Mouse (Mus musculus): ENCODE results near the gene Ramp2. TPM values are rescaled to one million over a fixed set of nuclear protein-coding genes. Genes with fewer than 3 reads are reported as not detected.

The Ramp2 gene
- polyA plus RNA-seq, 1 experiment from 2014 or later, result 276 TPM

GRCm38 (mm10) chr11:101236782-101237181, 9.0 kb upstream of the Ramp2 start:
- H3K4me3 ChIP-seq (ENCODE audit: low read depth, low read length), result no peak overlapping the region
- H3K36me3 ChIP-seq (ENCODE audit: insufficient read depth), result no peaks in the 10 kb centered on the region
- ATAC-seq (ENCODE audit: insufficient read depth) (no peak), DNase-seq (no peak)
- 90% methylated on average over 5 of the region's 5 CpGs for WGBS
- TF ChIP-seq CTCF (IDR thresholded peaks at IDR 0.05; ENCODE audit: low read depth), result no peak
- H3K27ac ChIP-seq (ENCODE audit: low read depth), result no peak overlapping the region; the same call in 1 of the 2 replicates
- no peak overlapping the region for H3K9ac ChIP-seq
- no peaks in the 10 kb centered on the region for H3K27me3 ChIP-seq (ENCODE audit: insufficient read depth, low read length)
- H3K4me1 ChIP-seq (ENCODE audit: insufficient read depth), result no peaks in the 10 kb centered on the region
- H3K4me2 ChIP-seq, result no peak overlapping the region
- no peaks in the 10 kb centered on the region for H3K9me3 ChIP-seq (ENCODE audit: low read depth, low read length)

GRCm38 (mm10) chr11:101238071-101238647, 7.7 kb upstream of the Ramp2 start:
- Histone ChIP-seq H3K4me3 (ENCODE audit: low read depth, low read length) (no peak overlapping the region), H3K36me3 (ENCODE audit: insufficient read depth) (no peaks in the 10 kb centered on the region), H3K9me3 (ENCODE audit: low read depth, low read length) (no peaks in the 10 kb centered on the region), H3K27ac (ENCODE audit: low read depth) (peak overlapping the region; percentile 63), H3K4me2 (no peak overlapping the region), H3K9ac (no peak overlapping the region), H3K27me3 (ENCODE audit: insufficient read depth, low read length) (no peaks in the 10 kb centered on the region), H3K4me1 (ENCODE audit: insufficient read depth) (no peaks in the 10 kb centered on the region)
- peak; percentile 42 for DNase-seq
- 32% methylated on average over 5 of the region's 5 CpGs for WGBS
- peak; percentile 41; the same call in 1 of the 2 replicates for ATAC-seq (ENCODE audit: insufficient read depth)
- no peak for TF ChIP-seq CTCF (IDR thresholded peaks at IDR 0.05; ENCODE audit: low read depth)

GRCm38 (mm10) chr11:101245071-101245470, 757 bp upstream of the Ramp2 start:
- no peak for TF ChIP-seq CTCF (IDR thresholded peaks at IDR 0.05; ENCODE audit: low read depth)
- Histone ChIP-seq H3K27ac (ENCODE audit: low read depth) (peak overlapping the region; percentile 88; the same call in 1 of the 2 replicates), H3K9ac (peak overlapping the region; percentile 72), H3K4me3 (ENCODE audit: low read depth, low read length) (peak overlapping the region; percentile 68), H3K27me3 (ENCODE audit: insufficient read depth, low read length) (peaks cover 18% of the 10 kb centered on the region; the same call in 1 of the 2 replicates), H3K4me2 (peak overlapping the region; percentile 89), H3K4me1 (ENCODE audit: insufficient read depth) (peaks cover 3% of the 10 kb centered on the region), H3K9me3 (ENCODE audit: low read depth, low read length) (no peaks in the 10 kb centered on the region), H3K36me3 (ENCODE audit: insufficient read depth) (no peaks in the 10 kb centered on the region)
- no peak for DNase-seq
- 27% methylated on average over 4 of the region's 4 CpGs for WGBS
- ATAC-seq (ENCODE audit: insufficient read depth), result no peak

GRCm38 (mm10) chr11:101246702-101247012, 829 bp downstream of the Ramp2 start:
- H3K9me3 ChIP-seq (ENCODE audit: low read depth, low read length), result no peaks in the 10 kb centered on the region
- H3K4me3 ChIP-seq (ENCODE audit: low read depth, low read length), result peak overlapping the region; percentile 68

GRCm38 (mm10) chr11:101247521-101248030, 1.7 kb downstream of the Ramp2 start:
- Histone ChIP-seq H3K4me1 (ENCODE audit: insufficient read depth) (peaks cover 3% of the 10 kb centered on the region), H3K36me3 (ENCODE audit: insufficient read depth) (no peaks in the 10 kb centered on the region), H3K9ac (peak overlapping the region; percentile 72), H3K9me3 (ENCODE audit: low read depth, low read length) (no peaks in the 10 kb centered on the region), H3K27me3 (ENCODE audit: insufficient read depth, low read length) (peaks cover 18% of the 10 kb centered on the region; the same call in 1 of the 2 replicates), H3K4me3 (ENCODE audit: low read depth, low read length) (peak overlapping the region; percentile 68), H3K4me2 (peak overlapping the region; percentile 89), H3K27ac (ENCODE audit: low read depth) (peak overlapping the region; percentile 88)
- DNase-seq, result no peak
- WGBS, result 75% methylated on average over 6 of the region's 6 CpGs
- TF ChIP-seq CTCF (IDR thresholded peaks at IDR 0.05; ENCODE audit: low read depth), result no peak
- no peak for ATAC-seq (ENCODE audit: insufficient read depth)

More at GRCm38 (mm10) chr11:101246702-101247012, 829 bp downstream of the Ramp2 start:
- peak overlapping the region; percentile 89 for H3K4me2 ChIP-seq
- H3K36me3 ChIP-seq (ENCODE audit: insufficient read depth), result no peaks in the 10 kb centered on the region
- H3K9ac ChIP-seq, result peak overlapping the region; percentile 72
- peaks cover 3% of the 10 kb centered on the region for H3K4me1 ChIP-seq (ENCODE audit: insufficient read depth)
- 6% methylated on average over 7 of the region's 7 CpGs for WGBS
- ATAC-seq (ENCODE audit: insufficient read depth) (no peak), DNase-seq (peak; percentile 56)
- peak overlapping the region; percentile 88 for H3K27ac ChIP-seq (ENCODE audit: low read depth)
- H3K27me3 ChIP-seq (ENCODE audit: insufficient read depth, low read length), result peaks cover 18% of the 10 kb centered on the region; the same call in 1 of the 2 replicates
- TF ChIP-seq CTCF (IDR thresholded peaks at IDR 0.05; ENCODE audit: low read depth), result no peak

GRCm38 (mm10) chr11:101248258-101248994, 2.6 kb downstream of the Ramp2 start:
- Histone ChIP-seq H3K27ac (ENCODE audit: low read depth) (no peak overlapping the region; the same call in 1 of the 2 replicates), H3K4me1 (ENCODE audit: insufficient read depth) (peaks cover 6% of the 10 kb centered on the region), H3K36me3 (ENCODE audit: insufficient read depth) (no peaks in the 10 kb centered on the region), H3K9me3 (ENCODE audit: low read depth, low read length) (no peaks in the 10 kb centered on the region), H3K27me3 (ENCODE audit: insufficient read depth, low read length) (peaks cover 18% of the 10 kb centered on the region; the same call in 1 of the 2 replicates), H3K9ac (no peak overlapping the region), H3K4me2 (peak overlapping the region; percentile 89), H3K4me3 (ENCODE audit: low read depth, low read length) (peak overlapping the region; percentile 1; the same call in 1 of the 2 replicates)
- TF ChIP-seq CTCF (IDR thresholded peaks at IDR 0.05; ENCODE audit: low read depth), result peak; percentile 77
- DNase-seq (peak; percentile 91), ATAC-seq (ENCODE audit: insufficient read depth) (no peak)
- 27% methylated on average over 14 of the region's 14 CpGs for WGBS

GRCm38 (mm10) chr11:101251031-101251430, 5.2 kb downstream of the Ramp2 start:
- H3K4me3 ChIP-seq (ENCODE audit: low read depth, low read length), result no peak overlapping the region
- H3K4me1 ChIP-seq (ENCODE audit: insufficient read depth), result peaks cover 3% of the 10 kb centered on the region; the same call in 1 of the 2 replicates
- no peak overlapping the region for H3K4me2 ChIP-seq
- ATAC-seq (ENCODE audit: insufficient read depth), result no peak
- no peak for DNase-seq
- no peak for TF ChIP-seq CTCF (IDR thresholded peaks at IDR 0.05; ENCODE audit: low read depth)
- WGBS, result 71% methylated on average over 2 of the region's 2 CpGs
- no peaks in the 10 kb centered on the region; the same call in 1 of the 2 replicates for H3K36me3 ChIP-seq (ENCODE audit: insufficient read depth)
- peaks cover 14% of the 10 kb centered on the region; the same call in 1 of the 2 replicates for H3K27me3 ChIP-seq (ENCODE audit: insufficient read depth, low read length)
- no peak overlapping the region for H3K9ac ChIP-seq
- no peaks in the 10 kb centered on the region for H3K9me3 ChIP-seq (ENCODE audit: low read depth, low read length)
- H3K27ac ChIP-seq (ENCODE audit: low read depth), result no peak overlapping the region

All from lung, embryonic 14.5 days (tissue).